Mouse (Mus musculus): ENCODE measurements around the gene Dhrs11.

DNA sequence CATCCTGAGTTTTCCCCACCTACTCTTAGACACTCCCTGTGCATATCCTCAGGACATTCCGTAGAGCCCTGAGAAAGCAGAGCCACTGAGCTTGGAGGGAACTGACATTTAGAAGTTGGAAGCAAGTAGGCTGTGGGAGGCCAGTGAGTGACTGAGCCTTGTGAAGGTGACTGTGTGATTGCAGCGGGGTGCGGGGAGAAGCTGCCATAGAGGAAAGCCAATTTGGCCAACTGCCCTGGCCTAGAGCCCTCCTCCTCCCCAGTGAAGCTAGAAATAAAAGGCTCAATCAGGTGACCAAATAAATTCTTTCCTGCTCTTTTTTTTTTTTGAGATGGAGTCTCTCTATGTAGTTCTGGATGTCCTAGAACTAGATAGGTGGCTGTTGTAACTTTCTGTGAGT, 2.6 kb downstream of the Dhrs11 start:
- no peak for TF ChIP-seq GATA1 (IDR thresholded peaks at IDR 0.05; ENCODE audit: borderline replicate concordance, low read length)
- TF ChIP-seq FLI1 (IDR thresholded peaks at IDR 0.05; ENCODE audit: low read length): no peak
